33 mouse cellular contexts compared by ENCODE assay signal in the genomic region with DNA sequence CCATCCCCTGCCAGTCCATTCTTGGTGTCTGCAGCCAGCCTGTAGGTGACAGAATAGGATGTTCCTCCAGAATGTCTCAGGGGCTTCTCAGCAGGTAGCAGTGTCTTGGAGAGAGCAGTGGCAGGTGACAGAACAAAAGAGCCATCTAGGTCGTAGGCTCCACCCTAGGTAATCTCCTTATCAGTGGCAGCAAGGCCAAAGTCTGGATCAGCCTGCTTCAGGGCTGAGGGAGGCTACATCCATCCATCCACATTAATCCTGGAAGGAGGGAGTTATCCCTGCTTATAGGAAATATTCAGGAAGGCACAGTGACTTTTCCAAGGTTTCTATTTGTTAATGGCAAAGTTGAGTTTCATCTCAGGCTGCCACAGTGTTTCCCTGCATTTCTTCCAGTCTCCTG. TPM values are rescaled to one million over a fixed set of nuclear protein-coding genes. Genes with fewer than 3 reads are reported as not detected.
"Had no signal": no experiment of that assay in that cellular context is flagged by ENCODE, and none has a peak within 500 bp of the region (broad histone marks: within the 10 kb centered on the region; RNA-seq: fewer than 3 reads in every experiment).

No protein-coding gene starts in this region.

- H3K27ac ChIP-seq: limb, embryonic 10.5 days; limb, embryonic 12.5 days; limb, embryonic 13.5 days; limb, embryonic 15.5 days; liver, embryonic 12.5 days; liver, embryonic 13.5 days; liver, embryonic 14.5 days; liver, embryonic 15.5 days; lung, embryonic 15.5 days; macrophage; midbrain, embryonic 10.5 days; midbrain, embryonic 12.5 days; midbrain, embryonic 13.5 days; midbrain, embryonic 15.5 days; neural tube, embryonic 12.5 days had no signal

- H3K4me1 ChIP-seq: liver, embryonic 12.5 days; liver, embryonic 13.5 days; liver, embryonic 15.5 days; midbrain, embryonic 10.5 days; midbrain, embryonic 12.5 days; midbrain, embryonic 13.5 days; midbrain, embryonic 15.5 days; neural tube, embryonic 12.5 days had no signal

- H3K4me2 ChIP-seq: limb, embryonic 12.5 days; limb, embryonic 13.5 days; limb, embryonic 15.5 days; liver, embryonic 11.5 days; liver, embryonic 12.5 days; liver, embryonic 13.5 days; liver, embryonic 15.5 days; lung, embryonic 14.5 days; lung, embryonic 15.5 days; midbrain, embryonic 11.5 days; midbrain, embryonic 12.5 days; midbrain, embryonic 13.5 days; midbrain, embryonic 15.5 days; neural tube, embryonic 12.5 days had no signal

- H3K9ac ChIP-seq: limb, embryonic 12.5 days; limb, embryonic 13.5 days; limb, embryonic 15.5 days; liver, embryonic 12.5 days; liver, embryonic 13.5 days; liver, embryonic 14.5 days; liver, embryonic 15.5 days; liver, postnatal 0 days; lung, embryonic 14.5 days; lung, embryonic 15.5 days; midbrain, embryonic 12.5 days; midbrain, embryonic 13.5 days; midbrain, embryonic 15.5 days; neural tube, embryonic 12.5 days had no signal

- H3K27me3 ChIP-seq: limb, embryonic 12.5 days; limb, embryonic 13.5 days; limb, embryonic 15.5 days; liver, embryonic 12.5 days; liver, embryonic 13.5 days; liver, embryonic 15.5 days; lung, embryonic 15.5 days; midbrain, embryonic 12.5 days; midbrain, embryonic 13.5 days; midbrain, embryonic 15.5 days; neural tube, embryonic 12.5 days had no signal

- ATAC-seq: liver, embryonic 12.5 days; liver, postnatal 0 days; lung, postnatal 0 days; midbrain, embryonic 13.5 days; midbrain, embryonic 15.5 days; midbrain, embryonic 16.5 days had no signal

- H3K36me3 ChIP-seq: limb, embryonic 10.5 days; limb, embryonic 12.5 days; limb, embryonic 13.5 days; limb, embryonic 15.5 days; liver, embryonic 12.5 days; liver, embryonic 13.5 days; liver, embryonic 15.5 days; lung, embryonic 15.5 days; midbrain, embryonic 10.5 days; midbrain, embryonic 12.5 days; midbrain, embryonic 13.5 days; midbrain, embryonic 15.5 days; neural tube, embryonic 12.5 days had no signal

- H3K4me3 ChIP-seq: limb, embryonic 10.5 days; limb, embryonic 12.5 days; limb, embryonic 13.5 days; limb, embryonic 15.5 days; liver, embryonic 12.5 days; liver, embryonic 13.5 days; liver, embryonic 15.5 days; lung, embryonic 15.5 days; megakaryocyte, embryonic 14.5 days; midbrain, embryonic 10.5 days; midbrain, embryonic 12.5 days; midbrain, embryonic 13.5 days; midbrain, embryonic 15.5 days; myocyte; neural tube, embryonic 12.5 days had no signal

- DNase-seq: left cerebral cortex, postnatal 4 days; liver; liver, embryonic 13.5 days; liver, postnatal 0 days; lung, adult 18-20 months; lung, adult 2 months; lung, embryonic 14.5 days; lung, postnatal 10 days; lung, postnatal 14 days; lung, postnatal 36 days; lung, postnatal 4 days; midbrain, embryonic 14.5 days had no signal

- H3K9me3 ChIP-seq: limb, embryonic 10.5 days; limb, embryonic 12.5 days; limb, embryonic 13.5 days; limb, embryonic 15.5 days; liver, embryonic 12.5 days; liver, embryonic 13.5 days; liver, embryonic 15.5 days; lung, embryonic 15.5 days; midbrain, embryonic 10.5 days; midbrain, embryonic 12.5 days; midbrain, embryonic 13.5 days; midbrain, embryonic 15.5 days; neural tube, embryonic 12.5 days had no signal

RNA-seq across cellular contexts. Expression of a gene that starts 35.6 kb away (rescaled TPM):
- total RNA-seq: megakaryocyte-erythroid progenitor cell, adult 5-6 weeks had no signal
